ENCODE assay signal across 8 mouse cellular contexts in genomic region chr16:32812888-32813361, GRCm38 (mm10). TPM values are rescaled to one million over a fixed set of nuclear protein-coding genes. Genes with fewer than 3 reads are reported as not detected.
A peak's percentile ranks its signal among the peaks of the same experiment; 100 is the strongest.
DNase-seq lines count a peak whose midpoint lies in the region; ATAC-seq lines count a peak whose summit lies in the region.

No protein-coding gene starts in this region.

- ATAC-seq in activated CD4-positive, CD25-positive, alpha-beta regulatory T cell, adult 4 months = peak; percentile 97
- ATAC-seq in megakaryocyte progenitor cell, adult 5-6 weeks (replicated peaks; ENCODE audit: poor library complexity) = peak; percentile 95

- DNase-seq in cerebellum, postnatal 36 days = peak; percentile 80 to 84
- peak; percentile 91 for DNase-seq in gastrocnemius, adult 18-20 months (ENCODE audit: low spot score)
- peak; percentile 67 for DNase-seq in hindlimb bud, embryonic 11.5 days (ENCODE audit: extremely low spot score, low read depth, low spot score)
- DNase-seq in left cerebral cortex, adult 9 months (ENCODE audit: low spot score in 2 of 2) = peak; percentile 30 to 84
- peak; percentile 96 for DNase-seq in right cerebral cortex, postnatal 14 days
- DNase-seq in urinary bladder, postnatal 25 days (ENCODE audit: low spot score) = peak; percentile 92

RNA-seq across cellular contexts. Expression of gene Smbd1, which starts 2.6 kb away (rescaled TPM):
- polyA plus RNA-seq in activated CD4-positive, CD25-positive, alpha-beta regulatory T cell, adult 4 months (2017; shearing (Covaris generic)) = not detected
- total RNA-seq in gastrocnemius, adult 18-20 months (2021) = not detected
- total RNA-seq in megakaryocyte progenitor cell, adult 5-6 weeks (2015) = not detected in 2 replicates
- total RNA-seq in megakaryocyte progenitor cell, adult 5-6 weeks (2017) = not detected in 2 replicates

RNA-seq across cellular contexts. Expression of gene Muc20, which starts 15.7 kb away (rescaled TPM):
- under 1 TPM; 0.27 to 0.81 TPM for polyA plus RNA-seq in activated CD4-positive, CD25-positive, alpha-beta regulatory T cell, adult 4 months (2017; shearing (Covaris generic))
- total RNA-seq in gastrocnemius, adult 18-20 months (2021) = under 1 TPM; 0.32 to 0.40 TPM
- total RNA-seq in megakaryocyte progenitor cell, adult 5-6 weeks (2015) = not detected in 2 replicates
- not detected in 2 replicates for total RNA-seq in megakaryocyte progenitor cell, adult 5-6 weeks (2017)

Comparison
In these comparisons a context has a peak if more than half of its experiments do, and no peak if none do; other contexts are left out.
1. Peak in every context shown above with its lines: DNase-seq and ATAC-seq.